ENCODE assay signal across 8 mouse cellular contexts in genomic region chr19:31762411-31763245, GRCm38 (mm10). TPM values are rescaled to one million over a fixed set of nuclear protein-coding genes. Genes with fewer than 3 reads are reported as not detected.
A peak's percentile ranks its signal among the peaks of the same experiment; 100 is the strongest.
DNase-seq lines count a peak whose midpoint lies in the region; ATAC-seq and TF ChIP-seq lines count a peak whose summit lies in the region.

No protein-coding gene starts in this region.

- no peak for TF ChIP-seq EP300 in liver, embryonic 14.5 days (IDR thresholded peaks at IDR 0.05; ENCODE audit: low read depth)

- ATAC-seq in liver, embryonic 14.5 days (ENCODE audit: insufficient read depth) = no peak
- ATAC-seq in neural tube, embryonic 12.5 days (ENCODE audit: low FRiP score, low read depth) = no peak

- H3K9me3 ChIP-seq in ES-E14 (ENCODE audit: control insufficient read depth, insufficient read depth, low read depth, low read length) = no peaks in the 10 kb centered on the region
- no peaks in the 10 kb centered on the region for H3K9me3 ChIP-seq in liver, embryonic 14.5 days (ENCODE audit: control insufficient read depth, low read length)
- no peaks in the 10 kb centered on the region for H3K9me3 ChIP-seq in neural tube, embryonic 12.5 days

- no peak for DNase-seq in ES-E14 (ENCODE audit: low read depth, low spot score)
- DNase-seq in adrenal gland, postnatal 36 days = peak; percentile 49 to 55
- peak; percentile 40 for DNase-seq in gastrocnemius, postnatal 14 days
- DNase-seq in induced T-regulatory cell, adult 2 months (ENCODE audit: low read depth) = peak; percentile 4
- no peak for DNase-seq in liver, embryonic 14.5 days (ENCODE audit: low read depth in 3 of 3, low spot score in 3 of 3)
- DNase-seq in layer of hippocampus, postnatal 14 days (ENCODE audit: low spot score in 2 of 2) = no peak
- no peak for DNase-seq in layer of hippocampus, adult 18-20 months (ENCODE audit: low spot score in 2 of 2)

- peaks cover 0 to 3% of the 10 kb centered on the region in 2 experiments; a peak in 1 of 4 replicates for H3K4me1 ChIP-seq in ES-E14 (ENCODE audit: control insufficient read depth in 2 of 2, insufficient read depth in 2 of 2, low read length in 2 of 2, poor library complexity in 1 of 2)
- peaks cover 0 to 8% of the 10 kb centered on the region in 2 experiments; a peak in 3 of 4 replicates for H3K4me1 ChIP-seq in liver, embryonic 14.5 days (replicated peaks; ENCODE audit: control insufficient read depth in 2 of 2, insufficient read depth in 2 of 2, low read length in 1 of 2)
- peaks cover 31% of the 10 kb centered on the region for H3K4me1 ChIP-seq in neural tube, embryonic 12.5 days

- no peak overlapping the region for H3K9ac ChIP-seq in ES-E14 (ENCODE audit: insufficient read depth, low read depth, low read length, poor library complexity, severe bottlenecking)
- no peak overlapping the region for H3K9ac ChIP-seq in liver, embryonic 14.5 days (replicated peaks)
- H3K9ac ChIP-seq in neural tube, embryonic 12.5 days = peak overlapping the region; percentile 64; the same call in 1 of the 2 replicates

- under 1% methylated on average over 23 of the region's 24 CpGs for WGBS in liver, embryonic 14.5 days (ENCODE audit: insufficient replicate concordance)
- under 1% methylated on average over 24 of the region's 24 CpGs for WGBS in neural tube, embryonic 12.5 days

- H3K27ac ChIP-seq in ES-E14 (ENCODE audit: insufficient read depth, low read depth, low read length, poor library complexity, severe bottlenecking) = no peak overlapping the region
- H3K27ac ChIP-seq in liver, embryonic 14.5 days = no peak overlapping the region
- 0 out of 2 replicates have a peak overlapping the region, but pooled peaks have one; percentile 20 for H3K27ac ChIP-seq in neural tube, embryonic 12.5 days

- H3K36me3 ChIP-seq in ES-E14 (ENCODE audit: control insufficient read depth, insufficient read depth, low read length, poor library complexity, severe bottlenecking) = no peaks in the 10 kb centered on the region
- H3K36me3 ChIP-seq in liver, embryonic 14.5 days (replicated peaks; ENCODE audit: control insufficient read depth, insufficient read depth, low read depth) = no peaks in the 10 kb centered on the region
- H3K36me3 ChIP-seq in neural tube, embryonic 12.5 days = no peaks in the 10 kb centered on the region

- in situ Hi-C loops in ES-E14 (cut with MboI; ENCODE audit: low sequenced_read_pairs in 2 of 2, unreplicated experiment in 2 of 2) = loop anchor here in 1 of 2 experiments (25.0 kb wide), 1 partner anchor 1100 kb away; no protein-coding TSS in a partner anchor

- peak overlapping the region; percentile 83 for H3K4me2 ChIP-seq in liver, embryonic 14.5 days (ENCODE audit: low read depth)
- peak overlapping the region; percentile 92 for H3K4me2 ChIP-seq in neural tube, embryonic 12.5 days (replicated peaks)

- H3K4me3 ChIP-seq in ES-E14 (ENCODE audit: insufficient read depth in 1 of 2, low read depth in 1 of 2, low read length in 2 of 2, poor library complexity in 1 of 2, severe bottlenecking in 1 of 2) = peak overlapping the region; percentile 67 to 88
- H3K4me3 ChIP-seq in liver, embryonic 14.5 days (ENCODE audit: insufficient read depth in 1 of 2, low read depth in 2 of 2, low read length in 2 of 2) = peak overlapping the region; percentile 26 to 59
- H3K4me3 ChIP-seq in neural tube, embryonic 12.5 days = peak overlapping the region; percentile 51

- peaks cover 34% of the 10 kb centered on the region for H3K27me3 ChIP-seq in liver, embryonic 14.5 days (ENCODE audit: control insufficient read depth, insufficient read depth, low read length)
- H3K27me3 ChIP-seq in neural tube, embryonic 12.5 days (replicated peaks) = peaks cover 20% of the 10 kb centered on the region

- intact Hi-C loops in gastrocnemius, postnatal 14 days (cut with DNase I; ENCODE audit: low total_unique reads) = no loop called here

- no peak for TF ChIP-seq CTCF in liver, embryonic 14.5 days (IDR thresholded peaks at IDR 0.05; ENCODE audit: low read depth)

TF ChIP-seq in ES-E14, 5 proteins besides CTCF, POLR2A, EP300 and RAD21:
- TF ChIP-seq HCFC1 (IDR thresholded peaks at IDR 0.05; ENCODE audit: borderline replicate concordance, insufficient read depth, low read length) = no peak
- no peak for TF ChIP-seq MAFK (IDR thresholded peaks at IDR 0.05; ENCODE audit: insufficient read depth, low read depth, low read length)
- no peak for TF ChIP-seq ZNF384 (IDR thresholded peaks at IDR 0.05; ENCODE audit: low read depth, low read length)
- TF ChIP-seq CHD2 (IDR thresholded peaks at IDR 0.05; ENCODE audit: low read depth, low read length) = no peak
- no peak for TF ChIP-seq ZC3H11A (IDR thresholded peaks at IDR 0.05; ENCODE audit: borderline replicate concordance, low read depth, low read length)

RNA-seq across cellular contexts. Expression of gene Prkg1, which starts 2.2 kb away (rescaled TPM):
- total RNA-seq in ES-E14 (2012; rRNA removed) = 0.37 and 1.5 TPM in 2 replicates
- 1 to 10 TPM; 7.4 to 7.6 TPM for total RNA-seq in adrenal gland, postnatal 36 days (2021)
- 10 to 100 TPM; 24.4 to 24.8 TPM for total RNA-seq in gastrocnemius, postnatal 14 days (2021)
- polyA plus RNA-seq in liver, embryonic 14.5 days (2012; rRNA removed) = 0.40 and 0.50 TPM in 2 replicates
- 0.47 and 0.92 TPM in 2 replicates for polyA plus RNA-seq in liver, embryonic 14.5 days (2014; fragmentation: Nextera tagmentation; extraction: Ambion mirVana)
- 9.8 and 11.5 TPM in 2 replicates for polyA plus RNA-seq in neural tube, embryonic 12.5 days (2016; fragmentation: Nextera tagmentation; extraction: Ambion mirVana)
- total RNA-seq in layer of hippocampus, postnatal 14 days (2021) = 10 to 100 TPM; 21.9 to 23.4 TPM
- total RNA-seq in layer of hippocampus, adult 18-20 months (2021) = 10 to 100 TPM; 20.8 to 22.6 TPM

Comparison
In these comparisons a context has a peak if more than half of its experiments do, and no peak if none do; other contexts are left out.
1. DNase-seq: peak in adrenal gland, postnatal 36 days (2 of 2), gastrocnemius, postnatal 14 days (single experiment) and induced T-regulatory cell, adult 2 months (single experiment); none in ES-E14 (single experiment), liver, embryonic 14.5 days (0 of 3), layer of hippocampus, postnatal 14 days (0 of 2) and layer of hippocampus, adult 18-20 months (0 of 2).
2. Peak in every context shown above with its lines, with median percentiles within 50 percentile points of each other: H3K4me3 ChIP-seq.